Mouse (Mus musculus): Measurements from ENCODE around the gene Ubap1. TPM values are rescaled to one million over a fixed set of nuclear protein-coding genes. Genes with fewer than 3 reads are reported as not detected.

Ubap1 gene
- polyA plus RNA-seq, 1 experiment from 2014 or later = 55.9 TPM

DNA sequence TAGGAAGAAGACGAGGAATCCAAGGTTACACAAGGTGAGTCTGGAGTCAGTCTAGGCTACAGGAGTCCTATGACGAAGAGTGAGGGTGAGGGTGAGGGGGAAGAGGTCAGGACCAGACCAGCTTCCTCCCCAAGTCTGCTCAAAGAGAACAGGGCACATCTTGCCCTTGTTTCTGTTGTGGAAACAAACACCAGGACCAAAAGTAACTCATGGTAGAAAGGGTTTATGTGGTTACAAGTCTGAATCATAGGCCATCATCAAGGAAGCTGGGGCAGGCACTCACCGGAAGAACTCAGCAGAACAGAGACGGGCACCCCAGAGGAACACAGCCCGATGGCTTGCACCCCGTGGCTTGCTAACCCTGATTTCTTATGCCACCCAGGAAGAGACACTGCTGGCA is 21.9 kb upstream of the Ubap1 start:
- no peaks in the 10 kb centered on the region for H3K27me3 ChIP-seq
- H3K9ac ChIP-seq (replicated peaks) = no peak overlapping the region
- no peaks in the 10 kb centered on the region for H3K36me3 ChIP-seq
- H3K27ac ChIP-seq = no peak overlapping the region
- no peaks in the 10 kb centered on the region for H3K4me1 ChIP-seq (replicated peaks)
- H3K9me3 ChIP-seq = no peaks in the 10 kb centered on the region
- H3K4me2 ChIP-seq = no peak overlapping the region
- no peak overlapping the region for H3K4me3 ChIP-seq (replicated peaks)
- 87% methylated on average over 6 of the region's 6 CpGs for WGBS
- no peak for ATAC-seq (ENCODE audit: insufficient number of reproducible peaks, insufficient read depth, low FRiP score, low TSS enrichment, low read depth)

DNA sequence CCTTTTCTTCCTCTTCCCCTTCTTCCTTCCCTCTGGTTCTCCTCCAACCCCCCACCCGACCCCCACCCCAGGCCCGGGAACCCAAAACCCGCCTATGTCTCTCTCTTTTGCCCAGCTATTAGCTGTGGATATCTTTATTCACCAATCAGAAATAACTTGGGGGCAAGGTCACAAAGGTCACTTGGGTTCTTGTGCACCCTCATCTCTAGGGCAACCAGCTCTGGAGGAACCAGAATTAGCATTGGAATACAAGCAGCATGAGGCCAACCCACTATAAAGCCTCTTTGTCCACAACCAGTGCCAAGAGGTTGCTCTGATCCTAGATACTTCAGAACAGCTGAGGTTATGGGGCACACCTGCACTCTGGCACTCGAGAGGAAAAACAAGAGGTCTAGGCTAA is 19.3 kb upstream of the Ubap1 start:
- Histone ChIP-seq H3K27ac (no peak overlapping the region), H3K4me2 (no peak overlapping the region), H3K9me3 (no peaks in the 10 kb centered on the region), H3K36me3 (no peaks in the 10 kb centered on the region), H3K9ac (replicated peaks) (no peak overlapping the region), H3K27me3 (no peaks in the 10 kb centered on the region), H3K4me3 (replicated peaks) (no peak overlapping the region), H3K4me1 (replicated peaks) (no peaks in the 10 kb centered on the region)
- ATAC-seq (ENCODE audit: insufficient number of reproducible peaks, insufficient read depth, low FRiP score, low TSS enrichment, low read depth) = no peak
- 78% methylated on average over 4 of the region's 4 CpGs for WGBS

DNA sequence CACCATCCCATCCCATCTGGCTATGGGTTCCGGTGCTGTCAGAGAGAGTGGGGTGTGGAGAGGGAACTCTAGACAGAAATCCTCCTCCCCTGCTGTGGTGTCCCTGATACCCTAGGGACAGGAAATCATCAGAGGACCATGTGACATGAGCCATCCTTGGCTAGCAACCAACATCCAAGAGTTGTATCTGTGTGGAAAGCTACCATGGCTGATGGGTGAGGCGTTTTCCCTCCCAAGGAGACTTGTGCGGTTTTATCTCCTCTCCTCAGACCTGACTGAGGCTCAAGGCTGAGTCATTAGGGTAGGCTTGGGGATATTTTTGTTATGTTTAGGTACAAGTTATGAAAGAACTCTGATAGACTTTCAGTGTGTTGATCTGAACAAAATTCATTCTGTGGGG is 17.7 kb upstream of the Ubap1 start:
- no peaks in the 10 kb centered on the region for H3K9me3 ChIP-seq
- no peak overlapping the region for H3K4me3 ChIP-seq (replicated peaks)
- no peak overlapping the region for H3K9ac ChIP-seq (replicated peaks)
- H3K36me3 ChIP-seq = no peaks in the 10 kb centered on the region
- H3K27ac ChIP-seq = no peak overlapping the region
- ATAC-seq (ENCODE audit: insufficient number of reproducible peaks, insufficient read depth, low FRiP score, low TSS enrichment, low read depth) = no peak
- H3K27me3 ChIP-seq = no peaks in the 10 kb centered on the region
- H3K4me1 ChIP-seq (replicated peaks) = no peaks in the 10 kb centered on the region
- 80% methylated on average over 3 of the region's 3 CpGs for WGBS
- no peak overlapping the region for H3K4me2 ChIP-seq

DNA sequence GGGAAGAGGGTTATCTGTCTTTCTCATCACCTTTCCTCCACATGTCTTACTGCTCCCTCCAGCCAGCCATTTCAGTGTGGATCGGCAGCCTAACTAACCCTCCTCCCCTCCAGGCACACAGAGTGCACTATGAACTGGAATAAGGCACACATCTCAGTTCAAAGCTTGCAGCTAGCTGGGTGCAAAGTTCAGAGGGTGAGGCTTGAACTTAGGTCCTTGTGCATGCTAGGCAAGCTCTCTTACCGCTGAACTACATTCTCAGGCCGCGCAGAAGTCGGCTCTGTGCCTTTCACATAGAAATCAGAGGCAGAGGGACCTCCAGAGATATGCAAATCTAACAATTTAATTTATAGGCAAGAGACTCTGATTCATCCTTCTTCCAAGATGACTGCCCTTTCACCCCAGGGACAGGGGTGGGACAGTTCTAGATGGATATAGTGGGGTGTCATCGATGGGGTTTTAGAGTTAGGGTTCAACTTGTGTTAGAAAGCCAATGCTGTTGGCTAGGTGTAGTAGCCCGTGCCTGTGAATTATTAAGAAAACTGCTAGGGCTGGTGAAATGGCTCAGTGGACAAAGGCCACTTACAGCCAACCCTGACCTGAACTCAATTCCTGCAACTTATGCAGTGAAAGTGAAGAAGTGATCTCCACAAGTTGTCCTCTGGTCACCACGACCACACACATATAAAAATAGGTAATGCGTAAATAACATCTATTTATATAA is 16.9 kb upstream of the Ubap1 start:
- Histone ChIP-seq H3K9ac (replicated peaks) (no peak overlapping the region), H3K9me3 (no peaks in the 10 kb centered on the region), H3K36me3 (no peaks in the 10 kb centered on the region), H3K27me3 (peaks cover 3% of the 10 kb centered on the region; the same call in 1 of the 2 replicates), H3K4me2 (no peak overlapping the region), H3K4me1 (replicated peaks) (no peaks in the 10 kb centered on the region), H3K27ac (no peak overlapping the region), H3K4me3 (replicated peaks) (no peak overlapping the region)
- ATAC-seq (ENCODE audit: insufficient number of reproducible peaks, insufficient read depth, low FRiP score, low TSS enrichment, low read depth) = no peak
- 87% methylated on average over 9 of the region's 9 CpGs for WGBS

DNA sequence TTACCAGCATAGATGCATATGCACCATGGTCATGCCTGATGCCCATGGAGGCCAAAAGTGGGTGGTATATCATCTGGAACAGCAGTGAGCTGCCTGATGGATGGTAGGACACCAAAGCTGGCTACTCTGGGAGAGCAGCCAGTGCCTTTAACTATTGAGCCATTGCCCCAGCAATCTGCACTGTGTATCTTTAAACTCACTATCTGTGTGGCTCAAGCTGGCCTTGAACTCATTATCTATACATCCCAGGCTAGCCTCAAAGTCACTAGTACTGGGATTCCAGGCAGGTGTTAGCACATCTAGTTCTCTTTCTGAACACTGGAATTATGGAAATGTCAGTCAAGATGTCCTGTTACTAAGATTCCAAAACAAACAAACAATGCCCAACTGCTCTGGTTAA is 12.2 kb upstream of the Ubap1 start:
- H3K27ac ChIP-seq = no peak overlapping the region
- no peak for ATAC-seq (ENCODE audit: insufficient number of reproducible peaks, insufficient read depth, low FRiP score, low TSS enrichment, low read depth)
- H3K9me3 ChIP-seq = no peaks in the 10 kb centered on the region

DNA sequence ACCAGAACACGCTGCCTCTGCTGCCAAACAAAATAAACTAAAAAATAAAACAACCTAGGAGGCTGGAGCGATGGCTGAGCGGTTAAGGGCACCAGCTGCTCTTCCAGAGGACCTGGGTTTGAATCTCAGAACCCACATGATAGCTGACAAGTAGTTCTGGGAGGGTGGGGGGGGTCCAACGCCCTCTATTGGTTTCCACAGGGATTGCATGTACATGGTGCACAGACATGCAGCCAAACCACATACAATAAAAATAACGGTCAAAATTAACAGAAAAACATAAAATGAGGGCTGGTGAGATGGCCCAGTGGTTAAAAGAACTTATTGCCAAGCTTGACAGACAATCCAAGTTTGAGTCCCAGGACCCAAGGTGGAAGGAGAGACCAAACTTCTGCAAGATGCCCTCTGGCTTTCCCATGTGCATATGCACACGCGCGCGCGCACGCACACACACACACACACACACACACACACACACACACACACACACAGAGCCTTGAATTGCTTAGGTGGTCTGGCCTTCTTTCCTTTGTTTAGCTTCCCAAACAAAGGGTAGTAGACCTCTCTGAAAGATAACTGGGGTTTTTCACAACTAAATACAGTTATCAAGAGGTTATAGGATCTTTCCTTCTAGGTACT is 7.8 kb upstream of the Ubap1 start:
- no peak overlapping the region for H3K4me2 ChIP-seq
- no peaks in the 10 kb centered on the region for H3K4me1 ChIP-seq (replicated peaks)
- H3K36me3 ChIP-seq = no peaks in the 10 kb centered on the region
- no peak overlapping the region for H3K27ac ChIP-seq
- ATAC-seq (ENCODE audit: insufficient number of reproducible peaks, insufficient read depth, low FRiP score, low TSS enrichment, low read depth) = no peak
- no peak overlapping the region for H3K9ac ChIP-seq (replicated peaks)
- no peaks in the 10 kb centered on the region for H3K9me3 ChIP-seq
- no peak overlapping the region for H3K4me3 ChIP-seq (replicated peaks)
- 81% methylated on average over 11 of the region's 11 CpGs for WGBS
- H3K27me3 ChIP-seq = peaks cover 3% of the 10 kb centered on the region; the same call in 1 of the 2 replicates

More for the DNA sequence above, 12.2 kb upstream of the Ubap1 start:
- Histone ChIP-seq H3K27me3 (peaks cover 3% of the 10 kb centered on the region; the same call in 1 of the 2 replicates), H3K4me2 (no peak overlapping the region), H3K36me3 (no peaks in the 10 kb centered on the region), H3K4me3 (replicated peaks) (no peak overlapping the region), H3K9ac (replicated peaks) (no peak overlapping the region), H3K4me1 (replicated peaks) (no peaks in the 10 kb centered on the region)

DNA sequence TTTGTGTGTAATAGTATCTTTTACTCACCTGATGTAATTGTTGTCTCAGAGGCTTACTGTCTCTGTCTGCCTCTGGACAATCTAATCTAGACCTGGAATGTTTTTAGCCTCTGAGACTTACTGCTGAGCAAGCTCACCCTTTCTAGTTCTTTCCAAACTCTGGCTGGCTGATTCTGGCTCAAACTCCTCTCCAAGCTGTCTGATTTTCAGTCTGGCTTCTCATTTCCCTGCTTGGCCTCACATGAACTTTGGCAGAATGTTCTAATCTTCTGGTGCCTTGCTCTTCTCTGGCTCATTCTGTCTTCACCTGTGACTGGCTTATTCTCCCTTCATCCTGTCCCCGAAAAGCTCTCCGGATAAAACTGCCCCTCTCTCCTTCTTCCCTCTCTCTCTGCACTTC is 2.8 kb upstream of the Ubap1 start:
- Histone ChIP-seq H3K4me1 (replicated peaks) (peaks cover 5% of the 10 kb centered on the region; the same call in 1 of the 2 replicates), H3K4me2 (no peak overlapping the region), H3K9ac (replicated peaks) (no peak overlapping the region), H3K9me3 (no peaks in the 10 kb centered on the region), H3K27ac (no peak overlapping the region), H3K36me3 (no peaks in the 10 kb centered on the region), H3K4me3 (replicated peaks) (no peak overlapping the region), H3K27me3 (no peaks in the 10 kb centered on the region)
- no peak for ATAC-seq (ENCODE audit: insufficient number of reproducible peaks, insufficient read depth, low FRiP score, low TSS enrichment, low read depth)
- WGBS = 75% methylated on average over 2 of the region's 2 CpGs

DNA sequence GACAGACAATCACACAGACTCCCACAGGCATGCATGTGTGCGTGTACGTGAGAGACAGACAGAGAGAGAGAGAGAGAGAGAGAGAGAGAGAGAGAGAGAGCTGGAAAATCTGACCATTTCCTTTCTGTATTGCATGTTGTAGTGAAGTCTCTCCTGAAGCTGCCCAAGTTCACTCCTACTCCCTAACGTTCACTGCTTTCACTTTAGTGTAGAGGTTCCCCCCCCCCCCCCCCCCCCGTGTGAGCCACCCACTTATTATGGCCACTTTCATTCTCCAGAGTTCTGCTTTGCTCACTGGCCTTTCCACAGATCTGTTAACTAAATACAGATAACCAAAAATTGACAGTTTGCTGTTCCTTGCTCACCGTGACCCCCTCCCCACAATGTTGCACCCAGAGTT is 957 bp upstream of the Ubap1 start:
- Histone ChIP-seq H3K4me1 (replicated peaks) (peaks cover 5% of the 10 kb centered on the region; the same call in 1 of the 2 replicates), H3K9me3 (no peaks in the 10 kb centered on the region), H3K27me3 (no peaks in the 10 kb centered on the region), H3K4me3 (replicated peaks) (no peak overlapping the region), H3K27ac (peak overlapping the region; percentile 12; the same call in 1 of the 2 replicates), H3K4me2 (peak overlapping the region; percentile 71), H3K36me3 (peaks cover 7% of the 10 kb centered on the region; the same call in 1 of the 2 replicates), H3K9ac (replicated peaks) (no peak overlapping the region)
- no peak for ATAC-seq (ENCODE audit: insufficient number of reproducible peaks, insufficient read depth, low FRiP score, low TSS enrichment, low read depth)
- WGBS = 57% methylated on average over 5 of the region's 5 CpGs

DNA sequence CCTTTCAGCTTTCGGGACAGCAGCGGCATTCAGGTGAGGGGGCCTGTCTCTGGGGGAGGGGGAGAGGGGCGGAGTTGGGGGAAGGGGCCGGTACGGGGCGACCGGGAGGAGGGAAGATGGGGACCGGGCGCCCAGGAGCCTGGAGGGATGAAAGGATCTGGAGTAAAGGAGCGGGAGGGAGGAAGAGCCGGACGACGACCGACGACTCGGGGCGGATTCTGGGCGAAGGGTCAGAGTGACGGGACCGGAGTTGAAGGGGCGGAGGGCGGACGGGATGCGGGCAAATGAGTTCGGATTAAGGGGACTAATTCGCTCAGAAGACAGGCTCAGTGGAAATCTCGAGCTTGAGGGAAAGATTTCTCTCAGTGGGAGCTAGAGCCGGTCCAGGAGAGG is 399 bp downstream of the Ubap1 start:
- WGBS = under 1% methylated on average over 28 of the region's 28 CpGs
- peaks cover 9% of the 10 kb centered on the region; the same call in 1 of the 2 replicates for H3K36me3 ChIP-seq
- H3K4me3 ChIP-seq (replicated peaks) = peak overlapping the region; percentile 74
- H3K9ac ChIP-seq (replicated peaks) = peak overlapping the region; percentile 81
- H3K4me1 ChIP-seq (replicated peaks) = peaks cover 5% of the 10 kb centered on the region; the same call in 1 of the 2 replicates
- H3K27me3 ChIP-seq = no peaks in the 10 kb centered on the region
- peak; percentile 81 for ATAC-seq (ENCODE audit: insufficient number of reproducible peaks, insufficient read depth, low FRiP score, low TSS enrichment, low read depth)
- no peaks in the 10 kb centered on the region for H3K9me3 ChIP-seq
- peak overlapping the region; percentile 71 for H3K4me2 ChIP-seq
- H3K27ac ChIP-seq = peak overlapping the region; percentile 88

DNA sequence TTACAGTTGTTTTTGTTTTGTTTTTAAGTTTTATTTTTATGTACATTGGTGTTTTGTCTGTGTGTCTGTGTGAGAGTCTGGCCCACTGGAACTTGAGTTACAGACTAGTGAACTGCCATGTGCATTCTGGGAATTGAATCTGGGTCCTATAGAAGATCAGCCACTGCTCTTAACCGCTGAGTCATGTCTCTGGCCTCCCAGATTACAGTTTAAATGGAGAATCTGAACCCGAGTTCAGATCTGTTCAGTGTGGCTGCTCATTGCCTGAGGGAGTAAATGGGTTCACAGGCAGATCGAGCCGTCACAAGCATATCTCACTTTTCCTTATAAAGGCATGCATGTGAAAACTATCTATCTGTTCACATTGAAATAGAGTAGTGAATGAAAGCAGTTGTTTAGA is 4.0 kb downstream of the Ubap1 start:
- Histone ChIP-seq H3K9ac (replicated peaks) (no peak overlapping the region), H3K36me3 (peaks cover 30% of the 10 kb centered on the region), H3K4me2 (no peak overlapping the region), H3K4me1 (replicated peaks) (peaks cover 5% of the 10 kb centered on the region; the same call in 1 of the 2 replicates), H3K27me3 (no peaks in the 10 kb centered on the region), H3K9me3 (0 out of 2 replicates have a peak, but pooled peaks cover 3% of the 10 kb centered on the region), H3K27ac (no peak overlapping the region), H3K4me3 (replicated peaks) (no peak overlapping the region)
- no peak for ATAC-seq (ENCODE audit: insufficient number of reproducible peaks, insufficient read depth, low FRiP score, low TSS enrichment, low read depth)
- WGBS = 97% methylated on average over 4 of the region's 4 CpGs

DNA sequence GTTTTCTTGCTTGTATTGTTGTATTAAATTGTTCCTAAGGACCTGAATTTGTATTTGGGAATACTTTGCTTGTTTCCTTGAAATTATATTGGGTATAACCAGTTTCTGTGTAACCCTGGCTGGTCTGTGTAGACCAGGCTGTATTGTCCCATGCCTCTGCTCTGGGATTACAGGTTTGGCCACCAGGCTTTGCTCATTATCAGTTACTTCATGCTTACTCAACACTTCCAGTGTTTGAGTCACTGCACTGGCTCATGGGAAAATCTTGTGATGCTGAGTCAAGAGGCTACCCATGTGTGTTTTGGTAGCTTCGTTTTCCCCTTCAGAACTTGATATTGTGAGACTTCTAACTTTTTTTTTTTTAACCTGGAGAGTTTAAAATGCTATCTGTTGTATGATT is 4.5 kb downstream of the Ubap1 start:
- WGBS = 88% methylated on average over 1 of the region's 1 CpGs
- H3K9ac ChIP-seq (replicated peaks) = no peak overlapping the region
- no peaks in the 10 kb centered on the region for H3K27me3 ChIP-seq
- ATAC-seq (ENCODE audit: insufficient number of reproducible peaks, insufficient read depth, low FRiP score, low TSS enrichment, low read depth) = no peak
- 0 out of 2 replicates have a peak, but pooled peaks cover 3% of the 10 kb centered on the region for H3K9me3 ChIP-seq
- H3K4me2 ChIP-seq = no peak overlapping the region
- peaks cover 32% of the 10 kb centered on the region for H3K36me3 ChIP-seq
- H3K4me3 ChIP-seq (replicated peaks) = no peak overlapping the region
- peaks cover 5% of the 10 kb centered on the region; the same call in 1 of the 2 replicates for H3K4me1 ChIP-seq (replicated peaks)
- H3K27ac ChIP-seq = no peak overlapping the region

All from limb, embryonic 12.5 days (tissue).